Mouse (Mus musculus) CH12.LX (cell line): ENCODE data around the gene Trafd1. TPM values are rescaled to one million over a fixed set of nuclear protein-coding genes. Genes with fewer than 3 reads are reported as not detected.
A peak's percentile ranks its signal among the peaks of the same experiment; 100 is the strongest.

Source experiments
- DNase-seq: peaks from one replicate; pipeline ENCODE4 v3.0.0-alpha.2; 2013; ENCODE audit errors: extremely low read depth
- H3K27ac ChIP-seq: 2 replicates; pipeline ENCODE4 v1.5.1; 2012; ENCODE audit warnings: low read depth, mild to moderate bottlenecking, control low read depth, moderate library complexity; ENCODE audit not compliant: insufficient read depth
- H3K27me3 ChIP-seq: replicated peaks from 2 replicates; pipeline ENCODE3; 2012; ENCODE audit warnings: inconsistent platforms
- H3K36me3 ChIP-seq, 2 experiments: replicated peaks in 1 of 2; 2 replicates each; pipeline versions ENCODE3 to v1.6.1; 2012; ENCODE audit warnings: inconsistent platforms in 1 of 2, low read length in 1 of 2, mild to moderate bottlenecking in 1 of 2, mixed read lengths in 1 of 2, moderate library complexity in 1 of 2; ENCODE audit not compliant: control insufficient read depth in 1 of 2, insufficient read depth in 1 of 2
- H3K4me1 ChIP-seq, 2 experiments: 2 replicates each; pipeline ENCODE4 v1.6.1; 2012; ENCODE audit warnings: inconsistent platforms in 1 of 2, moderate library complexity in 1 of 2; ENCODE audit not compliant: insufficient read depth in 2 of 2, control insufficient read depth in 1 of 2
- H3K4me2 ChIP-seq: 2 replicates; pipeline ENCODE4 v1.6.1; 2012; ENCODE audit warnings: low read depth, mild to moderate bottlenecking, control low read depth; ENCODE audit not compliant: poor library complexity, insufficient read depth, severe bottlenecking
- H3K4me3 ChIP-seq, 3 experiments: fragments of 150-350 bp in 1 of 3; sonication (generic) in 1 of 3; replicated peaks in 1 of 3; 2 replicates each; pipeline versions ENCODE3 to v1.5.1; 2011 to 2012; ENCODE audit warnings: low read depth in 2 of 3, low read length in 2 of 3, mild to moderate bottlenecking in 2 of 3, moderate library complexity in 2 of 3, control low read depth in 1 of 3, improper control_type of control experiment in 1 of 3, inconsistent platforms in 1 of 3, mixed read lengths in 1 of 3; ENCODE audit not compliant: poor library complexity in 1 of 3
- H3K79me2 ChIP-seq: replicated peaks from 2 replicates; pipeline ENCODE4 v1.6.1; 2012; ENCODE audit warnings: mild to moderate bottlenecking, moderate library complexity; ENCODE audit not compliant: control insufficient read depth, poor library complexity, insufficient read depth, severe bottlenecking; ENCODE audit errors: extremely low read depth
- H3K9ac ChIP-seq: 2 replicates; pipeline ENCODE4 v1.6.1; 2012; ENCODE audit warnings: low read depth, mild to moderate bottlenecking, control low read depth, moderate library complexity; ENCODE audit not compliant: insufficient read depth
- H3K9me3 ChIP-seq: replicated peaks from 2 replicates; pipeline ENCODE3; 2012; ENCODE audit warnings: low read length, inconsistent platforms, mixed read lengths
- BHLHE40 ChIP-seq: IDR thresholded peaks from 2 replicates; pipeline ENCODE4 v1.6.1; 2011; ENCODE audit warnings: mild to moderate bottlenecking, low read depth, low read length, improper control_type of control experiment
- CHD1 ChIP-seq: IDR thresholded peaks from 2 replicates; pipeline ENCODE4 v1.6.1; 2012; ENCODE audit warnings: low read depth, low read length, improper control_type of control experiment, inconsistent platforms
- ETS1 ChIP-seq: conservative IDR thresholded peaks from 2 replicates; pipeline ENCODE4 v1.6.1; 2012; ENCODE audit warnings: low read depth, mild to moderate bottlenecking, inconsistent platforms, low read length, improper control_type of control experiment, moderate library complexity
- IRF4 ChIP-seq: IDR thresholded peaks from 2 replicates; pipeline ENCODE4 v1.6.1; 2014; ENCODE audit warnings: low read depth, mild to moderate bottlenecking, inconsistent platforms, low read length, improper control_type of control experiment
- JUND ChIP-seq: conservative IDR thresholded peaks from 2 replicates; pipeline ENCODE4 v1.6.1; 2011; ENCODE audit warnings: low read depth, low read length, improper control_type of control experiment
- KAT2A ChIP-seq: IDR thresholded peaks from 2 replicates; pipeline ENCODE4 v1.6.1; 2012; ENCODE audit warnings: low read length, improper control_type of control experiment, inconsistent platforms; ENCODE audit not compliant: insufficient replicate concordance
- MAZ ChIP-seq: IDR thresholded peaks from 2 replicates; pipeline ENCODE4 v1.6.1; 2012; ENCODE audit warnings: low read depth, mild to moderate bottlenecking, inconsistent platforms, low read length, improper control_type of control experiment, moderate library complexity
- MEF2A ChIP-seq: IDR thresholded peaks from 2 replicates; pipeline ENCODE4 v1.6.1; 2014; ENCODE audit warnings: low read depth, mild to moderate bottlenecking, inconsistent platforms, low read length, improper control_type of control experiment, borderline replicate concordance
- NELFE ChIP-seq: IDR thresholded peaks from 2 replicates; pipeline ENCODE4 v1.6.1; 2011; ENCODE audit warnings: low read depth, low read length, improper control_type of control experiment
- NRF1 ChIP-seq: IDR thresholded peaks from 2 replicates; pipeline ENCODE4 v1.6.1; 2014; ENCODE audit warnings: low read depth, mild to moderate bottlenecking, inconsistent platforms, low read length, improper control_type of control experiment, moderate library complexity
- POLR2A ChIP-seq: IDR thresholded peaks from 2 replicates; pipeline ENCODE4 v1.6.1; 2011; ENCODE audit warnings: low read depth, mild to moderate bottlenecking, improper control_type of control experiment, low read length
- RCOR1 ChIP-seq: conservative IDR thresholded peaks from 2 replicates; pipeline ENCODE4 v1.6.1; 2012; ENCODE audit warnings: low read depth, mild to moderate bottlenecking, inconsistent platforms, low read length, improper control_type of control experiment
- SIN3A ChIP-seq: IDR thresholded peaks from 2 replicates; pipeline ENCODE4 v1.6.1; 2012; ENCODE audit warnings: low read length, improper control_type of control experiment, inconsistent platforms
- SMC3 ChIP-seq: IDR thresholded peaks from 2 replicates; pipeline ENCODE4 v1.6.1; 2011; ENCODE audit warnings: low read depth, low read length, improper control_type of control experiment
- TBP ChIP-seq: conservative IDR thresholded peaks from 2 replicates; pipeline ENCODE4 v1.6.1; 2011; ENCODE audit warnings: low read depth, low read length, improper control_type of control experiment
- TCF12 ChIP-seq: IDR thresholded peaks from 2 replicates; pipeline ENCODE4 v1.6.1; 2014; ENCODE audit warnings: low read depth, mild to moderate bottlenecking, inconsistent platforms, low read length, improper control_type of control experiment
- USF1 ChIP-seq: IDR thresholded peaks from 2 replicates; pipeline ENCODE4 v1.6.1; 2014; ENCODE audit warnings: low read depth, mild to moderate bottlenecking, inconsistent platforms, low read length, improper control_type of control experiment
- USF2 ChIP-seq: conservative IDR thresholded peaks from 2 replicates; pipeline ENCODE4 v1.6.1; 2011; ENCODE audit warnings: low read depth, low read length, improper control_type of control experiment
- ZMIZ1 ChIP-seq: IDR thresholded peaks from 2 replicates; pipeline ENCODE4 v1.6.1; 2012; ENCODE audit warnings: low read depth, mild to moderate bottlenecking, inconsistent platforms, low read length, improper control_type of control experiment
- ZNF384 ChIP-seq: IDR thresholded peaks from 2 replicates; pipeline ENCODE4 v1.6.1; 2012; ENCODE audit warnings: low read depth, low read length, improper control_type of control experiment, inconsistent platforms
- dilution Hi-C: fragments of 300-500 bp; cut with MboI; formaldehyde crosslinking; loops from 2 replicates; pipeline ENCODE4 v1.14.3; 2020; ENCODE audit warnings: low sequenced_read_pairs; ENCODE audit not compliant: extremely low pct_unique_long_range_greater_than_20kb, extremely low pct_ligation_motif_present
- in situ Hi-C: fragments of 300-500 bp; cut with MboI; formaldehyde crosslinking; loops from 3 replicates; pipeline ENCODE4 v1.14.3; 2019; ENCODE audit warnings: low sequenced_read_pairs, low pct_ligation_motif_present, low pct_unique_long_range_greater_than_20kb, mixed read lengths
- polyA plus RNA-seq: library from polyadenylated mRNA; unstranded; fragments of >175 nt; gene quantifications from 2 replicates; pipeline ENCODE4 v1.2.1, GENCODE M21; 2012; ENCODE audit warnings: low read depth; ENCODE audit not compliant: insufficient read length
- total RNA-seq, 2 experiments: library from RNA; depleted of rRNA; stranded (reverse); fragments of 300-350 nt in 1 of 2; fragments of >200 nt in 1 of 2; gene quantifications; 2 replicates each; pipeline ENCODE4 v1.2.3; 2012 to 2014

The Trafd1 gene
- total and polyA plus RNA-seq, 3 experiments: 31.7 to 52.8 (median 42.3) TPM

DNA sequence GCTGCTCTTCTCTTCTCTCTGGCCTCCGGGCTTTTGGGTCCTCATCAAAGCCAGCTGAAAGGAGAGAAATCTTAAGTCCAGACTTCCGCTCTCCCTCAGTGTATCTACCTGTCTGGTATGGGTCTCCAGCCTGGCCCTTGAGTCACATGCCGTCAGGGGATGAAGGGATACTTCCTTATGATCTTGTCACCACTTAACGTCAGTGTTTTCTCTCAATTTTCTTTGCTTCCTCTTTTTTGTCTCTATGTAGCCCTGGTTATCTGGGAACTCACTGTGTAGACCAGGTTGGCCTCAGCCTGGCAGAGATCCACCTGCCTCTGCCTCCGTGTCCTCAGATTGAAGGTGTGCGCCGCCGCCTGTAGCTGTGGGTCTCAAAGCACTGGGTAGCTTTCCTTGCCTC, 41.4 kb downstream of the Trafd1 start:
- no peak overlapping the region for H3K27ac ChIP-seq
- H3K79me2 ChIP-seq: no peaks in the 10 kb centered on the region
- H3K9me3 ChIP-seq: no peaks in the 10 kb centered on the region
- no peak overlapping the region for H3K4me3 ChIP-seq
- no peaks in the 10 kb centered on the region for H3K27me3 ChIP-seq
- H3K4me2 ChIP-seq: no peak overlapping the region
- TF ChIP-seq SMC3: no peak
- no peak for TF ChIP-seq ZNF384
- TF ChIP-seq RCOR1: no peak
- no peak for TF ChIP-seq TCF12
- TF ChIP-seq IRF4: no peak
- TF ChIP-seq NRF1: no peak
- no peak for TF ChIP-seq USF1
- no peak for TF ChIP-seq CHD1
- TF ChIP-seq POLR2A: no peak
- in situ Hi-C loops: no loop called here
- no peak for DNase-seq
- H3K9ac ChIP-seq: no peak overlapping the region
- peaks cover 0 to 22% of the 10 kb centered on the region in 2 experiments; a peak in 2 of 4 replicates for H3K4me1 ChIP-seq
- peaks cover 48 to 80% of the 10 kb centered on the region in 2 experiments for H3K36me3 ChIP-seq
- dilution Hi-C loops: no loop called here

DNA sequence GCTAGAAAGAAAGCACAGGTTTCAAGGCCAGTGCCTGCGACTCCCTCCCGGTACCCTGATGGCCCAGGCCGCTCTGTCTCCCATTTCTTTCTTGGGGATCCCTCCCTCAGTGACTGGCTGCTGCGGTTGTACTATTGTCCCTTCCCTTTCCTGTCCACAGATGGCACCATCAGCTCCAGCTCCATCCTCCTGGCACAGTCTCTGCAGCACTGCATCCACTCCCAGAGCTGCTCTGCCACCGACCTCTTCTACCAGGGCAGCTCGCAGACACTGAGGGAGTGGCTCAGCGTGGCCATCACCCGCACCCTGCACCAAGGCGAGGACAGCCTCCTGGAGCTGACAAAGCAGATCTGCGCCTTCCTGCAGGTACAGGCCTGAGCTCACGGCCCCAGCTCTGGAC, 42.9 kb downstream of the Trafd1 start:
- no peaks in the 10 kb centered on the region for H3K27me3 ChIP-seq
- TF ChIP-seq TBP (no peak), NELFE (no peak), USF2 (no peak)
- TF ChIP-seq, all 38 proteins: peak for 0
- Histone ChIP-seq H3K36me3 (peaks cover 45 to 77% of the 10 kb centered on the region in 2 experiments), H3K4me1 (peaks cover 0 to 22% of the 10 kb centered on the region in 2 experiments; a peak in 2 of 4 replicates), H3K79me2 (no peaks in the 10 kb centered on the region), H3K4me2 (no peak overlapping the region), H3K9ac (no peak overlapping the region), H3K9me3 (no peaks in the 10 kb centered on the region), H3K27ac (no peak overlapping the region), H3K4me3 (no peak overlapping the region)
- DNase-seq: no peak
- in situ Hi-C loops (no loop called here), dilution Hi-C loops (no loop called here)

GRCm38 (mm10) chr5:121340965-121341473, 44.4 kb downstream of the Trafd1 start:
- no peak overlapping the region for H3K27ac ChIP-seq
- no peak overlapping the region for H3K4me3 ChIP-seq
- H3K36me3 ChIP-seq: peaks cover 52 to 83% of the 10 kb centered on the region in 2 experiments
- H3K9ac ChIP-seq: no peak overlapping the region
- dilution Hi-C loops (no loop called here), in situ Hi-C loops (no loop called here)
- no peaks in the 10 kb centered on the region for H3K9me3 ChIP-seq
- no peak for TF ChIP-seq MAZ
- TF ChIP-seq RCOR1: no peak
- TF ChIP-seq ZMIZ1: no peak
- TF ChIP-seq USF2: no peak
- no peak for TF ChIP-seq JUND
- no peak for TF ChIP-seq MEF2A
- no peak for TF ChIP-seq SMC3
- no peak for TF ChIP-seq KAT2A
- TF ChIP-seq BHLHE40: no peak
- no peak for TF ChIP-seq ETS1
- TF ChIP-seq SIN3A: no peak
- peaks cover 0 to 28% of the 10 kb centered on the region in 2 experiments; a peak in 2 of 4 replicates for H3K4me1 ChIP-seq
- H3K79me2 ChIP-seq: no peaks in the 10 kb centered on the region
- no peak overlapping the region for H3K4me2 ChIP-seq
- H3K27me3 ChIP-seq: no peaks in the 10 kb centered on the region
- DNase-seq: peak; percentile 71
